ENCODE assay signal across 7 mouse cellular contexts in genomic region chr8:120559654-120560053, GRCm38 (mm10). TPM values are rescaled to one million over a fixed set of nuclear protein-coding genes. Genes with fewer than 3 reads are reported as not detected.
DNase-seq lines count a peak whose midpoint lies in the region; ATAC-seq lines count a peak whose summit lies in the region.

No protein-coding gene starts in this region.

- peak overlapping the region; percentile 78 for H3K27ac ChIP-seq in forebrain, embryonic 11.5 days (ENCODE audit: low read depth, low read length)
- peak overlapping the region; percentile 74 for H3K27ac ChIP-seq in limb, embryonic 10.5 days

- H3K4me3 ChIP-seq in forebrain, embryonic 11.5 days (ENCODE audit: low read depth, low read length): no peak overlapping the region
- peak overlapping the region; percentile 4; the same call in 1 of the 2 replicates for H3K4me3 ChIP-seq in limb, embryonic 10.5 days

- peak overlapping the region; percentile 18; the same call in 1 of the 2 replicates for H3K4me2 ChIP-seq in forebrain, embryonic 11.5 days (ENCODE audit: low read depth, low read length, severe bottlenecking)

- intact Hi-C loops in left cerebral cortex, postnatal 4 days (cut with DNase I): no loop called here

- 9% methylated on average over 11 of the region's 11 CpGs for WGBS in forebrain, embryonic 11.5 days
- WGBS in limb, embryonic 10.5 days: 15% methylated on average over 11 of the region's 11 CpGs

- ATAC-seq in forebrain, embryonic 11.5 days (replicated peaks; ENCODE audit: low FRiP score): peak; percentile 53

- H3K4me1 ChIP-seq in forebrain, embryonic 11.5 days (replicated peaks; ENCODE audit: control insufficient read depth, insufficient read depth, low read length): peaks cover 88% of the 10 kb centered on the region
- H3K4me1 ChIP-seq in limb, embryonic 10.5 days: peaks cover 100% of the 10 kb centered on the region

- no peaks in the 10 kb centered on the region for H3K36me3 ChIP-seq in forebrain, embryonic 11.5 days (ENCODE audit: control insufficient read depth, insufficient read depth, low read length)
- peaks cover 20% of the 10 kb centered on the region for H3K36me3 ChIP-seq in limb, embryonic 10.5 days

- peak overlapping the region; percentile 6; the same call in 1 of the 2 replicates for H3K9ac ChIP-seq in forebrain, embryonic 11.5 days (ENCODE audit: low read length)

- H3K9me3 ChIP-seq in forebrain, embryonic 11.5 days (ENCODE audit: control insufficient read depth, low read length): no peaks in the 10 kb centered on the region
- no peaks in the 10 kb centered on the region for H3K9me3 ChIP-seq in limb, embryonic 10.5 days (replicated peaks)

- H3K27me3 ChIP-seq in forebrain, embryonic 11.5 days (ENCODE audit: control insufficient read depth, insufficient read depth, low read length): no peaks in the 10 kb centered on the region
- H3K27me3 ChIP-seq in limb, embryonic 10.5 days (ENCODE audit: low read depth, poor library complexity, severe bottlenecking): no peaks in the 10 kb centered on the region; the same call in 1 of the 2 replicates

- peak; percentile 59 for DNase-seq in left cerebral cortex, postnatal 4 days
- DNase-seq in left cerebral cortex, adult 8-10 months (ENCODE audit: low spot score in 2 of 2): no peak
- DNase-seq in forebrain, embryonic 11.5 days (ENCODE audit: low spot score): peak; percentile 88
- DNase-seq in limb, embryonic 10.5 days (ENCODE audit: low spot score): peak; percentile 57
- peak; percentile 82 for DNase-seq in retina, embryonic 14.5 days (ENCODE audit: low spot score)
- DNase-seq in layer of hippocampus, adult 9-10 months (ENCODE audit: low spot score): no peak
- no peak for DNase-seq in spleen, adult 12 weeks (ENCODE audit: low spot score)

RNA-seq across cellular contexts. Expression of gene Gins2, which starts 29.4 kb away (rescaled TPM):
- total RNA-seq in left cerebral cortex, postnatal 4 days (2021): 1 to 10 TPM; 4.8 to 5.7 TPM
- total RNA-seq in left cerebral cortex, adult 8-10 months (2022): 1 to 10 TPM; 1.1 to 3.3 (median 2.5) TPM
- polyA plus RNA-seq in forebrain, embryonic 11.5 days (2014; fragmentation: Nextera tagmentation; extraction: Ambion mirVana): 105 and 115 TPM in 2 replicates
- 153 and 167 TPM in 2 replicates for polyA plus RNA-seq in limb, embryonic 10.5 days (2016; fragmentation: Nextera tagmentation; extraction: Ambion mirVana)

Comparison
In these comparisons a context has a peak if more than half of its experiments do, and no peak if none do; other contexts are left out.
1. DNase-seq: peak in left cerebral cortex, postnatal 4 days (single experiment), forebrain, embryonic 11.5 days (single experiment), limb, embryonic 10.5 days (single experiment) and retina, embryonic 14.5 days (single experiment); none in left cerebral cortex, adult 8-10 months (0 of 2), layer of hippocampus, adult 9-10 months (single experiment) and spleen, adult 12 weeks (single experiment).